Mouse (Mus musculus): ENCODE data around the gene Gins2. TPM values are rescaled to one million over a fixed set of nuclear protein-coding genes. Genes with fewer than 3 reads are reported as not detected.

Gins2 gene
- polyA plus RNA-seq, 1 experiment from 2014 or later = 109 TPM

DNA sequence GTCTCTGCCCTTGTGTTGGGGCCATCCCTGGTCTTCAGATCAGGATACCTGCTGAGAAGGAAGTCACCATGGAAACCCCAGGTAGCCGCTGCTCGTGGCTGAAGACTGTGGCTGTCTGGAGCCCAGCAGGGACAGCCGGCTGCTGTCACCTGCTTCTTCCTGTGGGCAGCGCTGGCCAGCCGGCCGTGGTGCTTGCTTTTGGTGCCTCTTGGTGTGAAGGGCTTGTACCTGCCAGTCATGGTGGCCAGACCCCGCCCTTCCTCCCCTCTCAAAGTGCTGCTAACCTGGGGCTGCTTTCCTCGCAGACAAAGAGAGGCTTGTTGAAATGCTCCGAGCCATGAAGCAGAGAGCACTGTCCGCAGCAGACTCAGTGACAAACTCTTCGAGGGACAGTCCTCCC, 15.2 kb downstream of the Gins2 start:
- Histone ChIP-seq H3K9ac (no peak overlapping the region), H3K4me2 (replicated peaks) (no peak overlapping the region), H3K4me1 (peaks cover 19% of the 10 kb centered on the region; the same call in 1 of the 2 replicates), H3K4me3 (no peak overlapping the region), H3K36me3 (peaks cover 100% of the 10 kb centered on the region), H3K27me3 (no peaks in the 10 kb centered on the region), H3K27ac (no peak overlapping the region), H3K9me3 (no peaks in the 10 kb centered on the region)
- 57% methylated on average over 11 of the region's 11 CpGs for WGBS
- no peak for ATAC-seq (ENCODE audit: insufficient number of reproducible peaks, insufficient read depth, low FRiP score, low TSS enrichment)

DNA sequence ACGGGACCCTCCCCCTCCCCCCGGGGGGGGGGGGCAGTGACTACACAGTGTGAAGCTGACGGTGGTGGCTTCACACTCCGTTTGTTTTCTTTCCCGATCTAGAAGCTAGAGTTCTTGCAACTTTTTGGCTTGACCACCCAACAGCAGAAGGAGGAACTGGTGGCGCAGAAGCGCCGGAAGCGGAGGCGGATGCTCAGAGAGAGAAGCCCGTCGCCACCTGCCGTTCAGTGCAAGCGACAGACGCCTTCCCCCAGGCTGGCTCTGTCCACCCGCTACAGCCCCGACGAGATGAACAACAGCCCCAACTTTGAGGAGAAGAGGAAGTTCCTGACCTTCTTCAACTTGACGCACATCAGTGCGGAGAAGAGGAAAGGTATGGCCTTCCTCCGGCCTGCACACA, 16.6 kb downstream of the Gins2 start:
- Histone ChIP-seq H3K4me2 (replicated peaks) (no peak overlapping the region), H3K4me3 (no peak overlapping the region), H3K27ac (no peak overlapping the region), H3K36me3 (peaks cover 100% of the 10 kb centered on the region), H3K27me3 (no peaks in the 10 kb centered on the region), H3K4me1 (peaks cover 19% of the 10 kb centered on the region; the same call in 1 of the 2 replicates), H3K9ac (no peak overlapping the region), H3K9me3 (no peaks in the 10 kb centered on the region)
- no peak for ATAC-seq (ENCODE audit: insufficient number of reproducible peaks, insufficient read depth, low FRiP score, low TSS enrichment)
- 78% methylated on average over 21 of the region's 21 CpGs for WGBS

DNA sequence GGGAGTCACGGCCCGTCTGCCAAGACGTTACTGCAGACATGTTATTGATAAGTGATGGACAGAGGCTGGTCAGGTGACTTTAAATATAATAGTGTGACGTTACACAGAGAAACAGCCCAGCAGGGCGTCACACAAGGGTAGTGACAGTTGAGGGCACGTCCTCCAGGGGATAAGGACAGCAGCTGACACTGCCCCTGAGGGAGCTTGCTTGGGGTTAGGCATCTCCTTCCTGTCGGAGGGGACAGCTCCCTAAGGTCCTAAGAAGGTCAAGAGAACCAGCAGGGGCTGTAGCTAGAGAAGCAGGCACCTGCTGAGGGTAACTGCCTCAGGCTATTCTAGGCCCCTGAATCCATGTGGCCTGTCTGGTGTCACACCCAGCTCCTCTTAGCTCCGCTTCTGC, 17.5 kb downstream of the Gins2 start:
- Histone ChIP-seq H3K27me3 (no peaks in the 10 kb centered on the region), H3K9ac (no peak overlapping the region), H3K4me3 (no peak overlapping the region), H3K36me3 (peaks cover 100% of the 10 kb centered on the region), H3K4me2 (replicated peaks) (no peak overlapping the region), H3K27ac (no peak overlapping the region), H3K4me1 (peaks cover 23% of the 10 kb centered on the region; the same call in 1 of the 2 replicates), H3K9me3 (no peaks in the 10 kb centered on the region)
- no peak for ATAC-seq (ENCODE audit: insufficient number of reproducible peaks, insufficient read depth, low FRiP score, low TSS enrichment)
- 79% methylated on average over 8 of the region's 8 CpGs for WGBS

DNA sequence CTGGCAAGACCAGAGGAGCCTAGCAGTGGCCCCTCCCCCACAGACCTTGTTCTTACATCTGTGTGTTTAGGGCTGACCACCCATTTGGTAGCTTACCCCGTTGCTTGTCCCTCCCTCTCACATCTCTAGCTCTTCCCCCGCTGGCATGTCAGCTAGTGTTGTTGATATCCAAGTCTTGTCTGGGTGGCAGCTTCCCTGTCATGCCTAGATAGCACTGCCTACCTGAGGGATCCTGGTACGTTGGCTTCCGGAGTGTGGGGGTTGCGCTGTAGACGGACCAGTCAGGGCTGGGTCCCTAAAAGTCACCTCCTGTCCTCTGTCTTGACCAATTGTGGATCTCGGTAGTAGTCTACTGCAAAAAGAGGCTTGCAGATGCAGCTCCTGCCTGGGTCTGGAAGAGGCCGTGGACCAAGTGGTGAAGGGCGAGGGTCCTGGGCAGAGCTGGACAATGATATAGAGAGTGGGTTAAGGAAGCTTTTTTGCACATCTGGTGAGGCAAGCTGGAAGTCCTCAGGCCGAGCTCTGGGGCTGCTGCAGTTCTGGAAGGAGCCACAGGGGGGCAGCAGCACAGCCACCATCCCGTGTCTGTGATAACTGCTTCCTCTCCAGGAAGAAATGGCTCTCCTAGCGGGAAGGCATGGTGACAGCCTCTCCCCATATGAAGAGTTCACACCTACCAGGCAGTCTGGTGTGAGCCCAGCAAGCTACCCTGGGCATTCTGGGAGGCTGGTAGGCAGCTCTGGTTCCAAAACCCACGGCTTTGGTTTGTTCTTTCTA, 19.0 kb downstream of the Gins2 start:
- Histone ChIP-seq H3K27me3 (no peaks in the 10 kb centered on the region), H3K4me3 (no peak overlapping the region), H3K27ac (no peak overlapping the region), H3K4me1 (peaks cover 26% of the 10 kb centered on the region), H3K9ac (no peak overlapping the region), H3K4me2 (replicated peaks) (no peak overlapping the region), H3K9me3 (no peaks in the 10 kb centered on the region), H3K36me3 (peaks cover 89% of the 10 kb centered on the region)
- 64% methylated on average over 13 of the region's 13 CpGs for WGBS
- ATAC-seq (ENCODE audit: insufficient number of reproducible peaks, insufficient read depth, low FRiP score, low TSS enrichment) = no peak

DNA sequence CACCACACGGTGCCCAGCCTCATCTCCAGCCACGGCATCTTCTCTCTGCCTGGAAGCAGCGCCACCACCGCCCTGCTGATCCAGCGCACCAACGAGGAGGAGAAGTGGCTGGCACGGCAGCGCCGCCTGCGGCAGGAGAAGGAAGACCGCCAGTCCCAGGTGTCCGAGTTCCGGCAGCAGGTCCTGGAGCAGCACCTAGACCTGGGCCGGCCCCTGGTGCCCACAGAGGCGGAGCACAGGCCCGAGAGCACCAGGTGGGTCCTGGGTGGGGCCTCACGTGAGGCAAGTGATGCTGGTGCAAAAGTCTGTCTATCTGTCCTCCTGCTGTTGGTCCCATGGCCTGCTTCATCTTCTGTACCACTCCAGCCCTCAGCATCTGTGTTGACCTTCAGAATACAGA, 20.0 kb downstream of the Gins2 start:
- Histone ChIP-seq H3K4me1 (peaks cover 29% of the 10 kb centered on the region), H3K36me3 (peaks cover 79% of the 10 kb centered on the region), H3K4me3 (no peak overlapping the region), H3K27ac (no peak overlapping the region), H3K9me3 (no peaks in the 10 kb centered on the region), H3K4me2 (replicated peaks) (no peak overlapping the region), H3K9ac (no peak overlapping the region), H3K27me3 (no peaks in the 10 kb centered on the region)
- WGBS = 95% methylated on average over 17 of the region's 17 CpGs
- no peak for ATAC-seq (ENCODE audit: insufficient number of reproducible peaks, insufficient read depth, low FRiP score, low TSS enrichment)

DNA sequence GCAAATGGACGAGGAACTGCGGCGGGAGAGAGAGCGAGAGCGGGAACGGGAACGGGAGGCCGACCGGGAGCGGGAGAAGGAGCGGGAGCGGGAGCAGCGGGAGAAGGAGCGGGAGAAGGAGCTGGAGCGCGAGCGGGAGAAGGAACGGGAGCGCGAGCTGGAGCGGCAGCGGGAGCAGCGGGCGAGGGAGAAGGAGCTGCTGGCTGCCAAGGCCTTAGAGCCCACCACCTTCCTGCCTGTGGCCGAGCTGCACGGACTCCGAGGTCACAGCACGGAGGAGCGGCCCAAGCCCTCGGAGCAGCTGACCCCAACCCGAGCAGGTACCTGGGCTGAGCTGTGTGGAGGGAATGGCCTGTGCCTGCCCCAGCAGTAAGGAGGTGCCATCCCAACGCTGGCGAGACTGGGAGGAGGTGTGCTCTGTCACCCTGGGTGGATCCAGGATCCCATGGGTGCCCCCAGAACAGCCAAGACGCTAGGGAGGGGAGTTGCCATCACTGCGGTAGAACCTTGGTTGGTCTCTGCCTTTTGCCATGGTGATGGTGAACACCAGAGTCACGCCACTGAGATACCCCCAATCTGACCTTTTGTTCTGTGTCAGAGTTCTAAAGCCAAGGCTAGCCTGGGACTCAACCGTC, 20.8 kb downstream of the Gins2 start:
- Histone ChIP-seq H3K9ac (no peak overlapping the region), H3K4me2 (replicated peaks) (no peak overlapping the region), H3K27ac (no peak overlapping the region), H3K4me1 (peaks cover 33% of the 10 kb centered on the region), H3K36me3 (peaks cover 70% of the 10 kb centered on the region), H3K9me3 (no peaks in the 10 kb centered on the region), H3K27me3 (no peaks in the 10 kb centered on the region), H3K4me3 (no peak overlapping the region)
- WGBS = 96% methylated on average over 37 of the region's 37 CpGs
- ATAC-seq (ENCODE audit: insufficient number of reproducible peaks, insufficient read depth, low FRiP score, low TSS enrichment) = no peak

DNA sequence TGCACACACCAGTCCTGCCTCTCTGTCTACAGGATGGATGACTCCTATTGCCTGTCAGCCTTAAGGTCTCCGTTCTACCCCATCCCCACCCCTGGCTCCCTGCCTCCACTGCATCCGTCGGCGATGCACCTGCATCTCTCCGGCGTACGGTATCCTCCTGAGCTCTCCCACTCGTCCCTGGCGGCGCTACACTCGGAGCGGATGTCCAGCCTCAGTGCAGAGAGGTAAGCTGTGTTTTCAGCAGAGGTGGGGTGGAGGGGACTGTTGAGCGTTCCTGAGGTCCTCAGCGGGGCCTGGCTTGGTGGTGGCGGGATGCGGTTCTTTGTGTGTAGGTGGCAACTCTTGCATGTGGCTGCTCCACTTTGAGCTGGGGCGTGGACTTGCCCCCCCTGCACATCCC, 21.4 kb downstream of the Gins2 start:
- Histone ChIP-seq H3K36me3 (peaks cover 65% of the 10 kb centered on the region), H3K27ac (no peak overlapping the region), H3K9me3 (no peaks in the 10 kb centered on the region), H3K4me2 (replicated peaks) (no peak overlapping the region), H3K4me3 (no peak overlapping the region), H3K4me1 (peaks cover 38% of the 10 kb centered on the region), H3K9ac (no peak overlapping the region), H3K27me3 (no peaks in the 10 kb centered on the region)
- WGBS = 96% methylated on average over 17 of the region's 17 CpGs
- ATAC-seq (ENCODE audit: insufficient number of reproducible peaks, insufficient read depth, low FRiP score, low TSS enrichment) = no peak

DNA sequence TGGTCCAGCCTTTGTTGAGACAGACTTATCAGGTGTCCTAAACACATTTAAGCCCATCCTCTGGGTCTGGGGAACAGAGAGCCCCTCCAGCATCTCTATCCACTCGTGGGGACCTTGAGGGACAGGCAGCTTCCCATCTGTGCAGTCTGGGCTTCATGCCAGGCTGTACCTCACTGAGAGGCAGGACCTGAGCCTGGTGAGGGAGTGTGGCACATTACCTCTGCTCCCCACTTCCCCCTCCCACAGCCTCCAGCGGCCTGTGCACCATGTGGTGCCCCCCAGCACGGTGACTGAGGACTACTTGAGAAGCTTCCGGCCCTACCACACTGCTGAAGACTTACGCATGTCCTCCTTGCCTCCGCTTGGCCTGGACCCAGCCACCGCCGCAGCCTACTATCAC, 22.4 kb downstream of the Gins2 start:
- H3K36me3 ChIP-seq = peaks cover 54% of the 10 kb centered on the region
- no peaks in the 10 kb centered on the region for H3K9me3 ChIP-seq
- no peak for ATAC-seq (ENCODE audit: insufficient number of reproducible peaks, insufficient read depth, low FRiP score, low TSS enrichment)
- H3K4me3 ChIP-seq = no peak overlapping the region
- no peaks in the 10 kb centered on the region for H3K27me3 ChIP-seq
- H3K9ac ChIP-seq = no peak overlapping the region
- no peak overlapping the region for H3K27ac ChIP-seq
- WGBS = 84% methylated on average over 8 of the region's 8 CpGs
- H3K4me2 ChIP-seq (replicated peaks) = no peak overlapping the region
- peaks cover 47% of the 10 kb centered on the region for H3K4me1 ChIP-seq

DNA sequence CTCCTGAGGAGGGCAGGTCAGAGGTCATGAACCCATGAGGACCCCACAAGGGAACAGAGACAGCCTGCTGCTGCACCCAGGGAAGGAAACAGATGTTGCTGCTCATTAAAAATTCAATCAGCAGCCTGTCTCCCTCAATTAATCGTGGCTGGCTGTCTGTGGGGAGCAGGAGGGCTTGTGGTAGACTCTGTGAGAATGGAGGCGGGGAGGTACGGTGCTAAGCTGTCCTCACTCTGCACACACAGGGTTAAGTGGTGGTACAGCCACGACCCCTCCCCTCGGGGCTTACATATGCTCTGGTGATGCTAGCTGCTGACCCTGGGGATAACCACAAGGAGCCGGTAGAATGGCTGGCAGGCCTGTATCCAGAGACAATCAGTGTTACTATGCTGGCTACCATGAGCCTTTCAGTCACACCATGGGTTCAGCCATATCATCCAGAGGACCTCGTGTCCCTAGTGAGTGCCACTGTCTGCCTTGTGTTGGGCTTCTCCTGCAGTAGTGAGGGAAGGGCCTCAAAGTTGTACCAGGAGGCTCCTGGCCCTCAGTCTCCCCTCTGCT, 23.9 kb downstream of the Gins2 start:
- H3K27me3 ChIP-seq = no peaks in the 10 kb centered on the region
- peak overlapping the region; percentile 63 for H3K27ac ChIP-seq
- 11% methylated on average over 7 of the region's 7 CpGs for WGBS
- ATAC-seq (ENCODE audit: insufficient number of reproducible peaks, insufficient read depth, low FRiP score, low TSS enrichment) = 0 out of 2 replicates have a peak, but pooled peaks have one; percentile 42
- no peak overlapping the region for H3K9ac ChIP-seq
- H3K36me3 ChIP-seq = peaks cover 40% of the 10 kb centered on the region
- no peaks in the 10 kb centered on the region for H3K9me3 ChIP-seq
- peaks cover 62% of the 10 kb centered on the region for H3K4me1 ChIP-seq
- peak overlapping the region; percentile 9; the same call in 1 of the 2 replicates for H3K4me2 ChIP-seq (replicated peaks)
- no peak overlapping the region for H3K4me3 ChIP-seq

DNA sequence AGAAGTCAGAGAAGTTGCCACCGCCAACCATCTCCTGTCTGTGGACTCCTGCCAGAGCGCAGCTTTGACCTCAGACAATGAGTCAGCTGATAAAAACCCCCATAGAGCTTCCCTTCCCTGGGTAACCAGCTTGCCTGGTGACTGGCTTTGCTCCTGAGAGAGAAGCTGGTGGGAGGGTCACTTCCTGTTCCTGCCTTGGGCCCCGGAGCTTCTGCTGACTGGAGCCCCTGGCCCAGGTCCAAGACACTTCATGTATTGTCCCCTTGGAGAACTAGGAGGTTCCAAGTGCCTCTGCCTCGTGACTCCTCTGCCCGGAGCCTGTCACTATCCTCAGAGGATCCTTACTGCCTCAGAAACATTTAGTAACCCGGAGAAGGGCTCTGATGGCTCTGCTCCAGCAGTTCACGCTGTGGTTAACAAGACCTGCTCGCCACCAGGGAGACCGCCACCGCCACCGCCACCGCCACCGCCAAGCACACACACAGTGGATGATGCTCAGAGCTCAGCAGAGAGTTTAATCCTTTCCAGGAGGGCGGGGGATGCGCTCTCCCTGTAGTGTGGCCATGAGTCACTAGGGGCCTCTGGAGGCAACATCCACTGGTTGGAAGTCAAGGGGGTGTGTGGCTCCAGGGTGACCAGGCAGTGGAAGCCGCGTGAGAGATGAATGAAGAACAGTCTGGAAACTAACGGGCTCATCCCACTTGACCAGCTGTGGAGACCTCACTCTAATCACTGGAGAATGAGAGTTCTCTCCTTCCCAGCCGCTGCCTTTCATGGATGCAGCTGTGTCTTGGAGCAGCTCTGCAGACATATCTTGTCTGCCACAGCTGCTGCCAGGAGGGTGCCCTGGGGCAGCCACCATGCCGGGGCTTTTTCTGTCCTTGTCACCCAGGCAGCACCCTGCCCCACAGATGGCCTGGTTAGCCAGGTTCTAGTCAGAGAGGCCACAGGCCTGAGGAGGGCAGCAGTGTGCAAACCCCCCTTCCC, 25.0 kb downstream of the Gins2 start:
- Histone ChIP-seq H3K36me3 (peaks cover 29% of the 10 kb centered on the region), H3K9ac (no peak overlapping the region), H3K4me3 (no peak overlapping the region), H3K27me3 (no peaks in the 10 kb centered on the region), H3K9me3 (no peaks in the 10 kb centered on the region), H3K4me1 (peaks cover 73% of the 10 kb centered on the region), H3K4me2 (replicated peaks) (peak overlapping the region; percentile 16), H3K27ac (peak overlapping the region; percentile 87)
- WGBS = 21% methylated on average over 20 of the region's 20 CpGs
- ATAC-seq (ENCODE audit: insufficient number of reproducible peaks, insufficient read depth, low FRiP score, low TSS enrichment) = 0 out of 2 replicates have a peak, but pooled peaks have one; percentile 4

DNA sequence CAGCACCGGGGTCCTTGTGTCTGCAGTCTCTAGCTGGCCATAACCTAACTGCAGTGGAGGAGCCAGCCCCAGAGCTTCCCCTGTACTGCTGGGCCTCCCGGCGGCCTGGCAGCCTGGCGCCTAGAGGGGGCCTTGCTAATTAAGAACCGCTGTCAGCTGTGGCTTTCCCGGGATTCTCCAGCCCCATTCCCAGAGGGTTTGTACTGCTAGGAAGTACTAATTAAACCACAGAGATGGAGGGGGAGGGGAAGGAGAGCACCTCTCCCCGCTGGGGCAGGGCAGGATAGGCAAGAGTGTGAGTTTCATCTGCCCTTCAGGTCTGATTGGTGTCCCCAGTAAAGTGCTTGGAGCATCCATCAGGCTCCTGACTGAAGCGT, 25.8 kb downstream of the Gins2 start:
- H3K27ac ChIP-seq = peak overlapping the region; percentile 87
- ATAC-seq (ENCODE audit: insufficient number of reproducible peaks, insufficient read depth, low FRiP score, low TSS enrichment) = no peak
- no peaks in the 10 kb centered on the region for H3K27me3 ChIP-seq
- H3K9ac ChIP-seq = peak overlapping the region; percentile 16; the same call in 1 of the 2 replicates
- 2% methylated on average over 8 of the region's 8 CpGs for WGBS
- no peak overlapping the region for H3K4me3 ChIP-seq
- H3K4me2 ChIP-seq (replicated peaks) = peak overlapping the region; percentile 16
- no peaks in the 10 kb centered on the region for H3K9me3 ChIP-seq
- peaks cover 81% of the 10 kb centered on the region for H3K4me1 ChIP-seq
- peaks cover 21% of the 10 kb centered on the region for H3K36me3 ChIP-seq
